Mouse (Mus musculus) c-Kit-negative CD71-positive TER-119-positive erythroid progenitor cells, embryonic 14.5 days (primary cell): ENCODE results near the gene Mrpl2.

Source experiments
- DNase-seq: peaks from one replicate; pipeline ENCODE4 v3.0.0-alpha.2; 2013; ENCODE audit warnings: low read depth, low spot score

Mrpl2 gene

GRCm38 (mm10) chr17:46662730-46663129 lies 16.7 kb downstream of the Mrpl2 start:
- no peak for DNase-seq

DNA sequence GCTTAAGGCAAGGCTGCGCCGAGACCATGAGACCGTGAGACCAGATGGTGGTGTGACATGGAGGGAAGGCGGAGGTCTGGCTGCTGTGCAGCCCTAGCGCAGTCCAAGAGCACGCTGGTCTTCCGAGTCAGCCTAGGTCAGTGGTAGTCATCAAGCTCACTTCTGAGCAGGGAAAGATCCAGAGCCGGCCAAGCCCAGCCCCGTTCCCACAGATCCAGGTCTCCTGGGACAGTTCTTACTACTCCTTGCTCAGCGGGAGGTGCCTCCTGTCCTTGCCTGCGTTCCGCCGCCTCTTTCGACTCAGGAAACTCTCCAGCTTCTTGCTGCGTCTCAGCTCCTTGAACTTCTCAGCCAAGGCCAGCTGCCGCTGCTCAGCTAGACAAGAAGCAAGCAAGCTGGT lies 21.7 kb downstream of the Mrpl2 start:
- DNase-seq: no peak

- no peak for DNase-seq
Measured at GRCm38 (mm10) chr17:46669911-46670310, 23.9 kb downstream of the Mrpl2 start.

- peak; percentile 80 for DNase-seq
Measured at GRCm38 (mm10) chr17:46673850-46674529, 28.0 kb downstream of the Mrpl2 start, which contains the start of gene Rrp36. TSS of gene Rrp36 (minus strand) at chr17:46674352.

- DNase-seq: no peak
Measured at GRCm38 (mm10) chr17:46674530-46675283, 28.7 kb downstream of the Mrpl2 start.

DNA sequence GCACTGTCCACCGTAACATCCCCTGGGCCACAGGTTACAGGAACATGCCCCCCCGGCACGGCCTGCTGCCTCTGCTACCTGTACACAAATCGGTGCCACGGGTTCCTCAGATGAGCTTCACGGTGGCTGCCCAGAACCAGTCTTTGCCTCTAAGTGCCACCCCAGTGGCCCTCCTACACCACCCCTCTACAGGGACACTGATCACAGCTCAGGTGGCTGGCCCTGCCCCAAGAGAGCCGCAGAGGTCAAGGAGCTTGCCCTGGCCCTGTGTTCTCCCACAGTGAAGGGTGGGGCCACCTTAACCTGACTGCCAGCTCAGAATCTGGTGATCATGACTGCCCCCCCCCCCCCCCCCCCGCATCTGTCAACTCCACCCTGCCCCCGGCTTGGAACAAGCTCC lies 32.4 kb downstream of the Mrpl2 start, which contains the start of gene Mea1:
Gene Mea1 (plus strand): TSS at position 378 of the 400 bp plus-strand sequence.
- DNase-seq: no peak

DNA sequence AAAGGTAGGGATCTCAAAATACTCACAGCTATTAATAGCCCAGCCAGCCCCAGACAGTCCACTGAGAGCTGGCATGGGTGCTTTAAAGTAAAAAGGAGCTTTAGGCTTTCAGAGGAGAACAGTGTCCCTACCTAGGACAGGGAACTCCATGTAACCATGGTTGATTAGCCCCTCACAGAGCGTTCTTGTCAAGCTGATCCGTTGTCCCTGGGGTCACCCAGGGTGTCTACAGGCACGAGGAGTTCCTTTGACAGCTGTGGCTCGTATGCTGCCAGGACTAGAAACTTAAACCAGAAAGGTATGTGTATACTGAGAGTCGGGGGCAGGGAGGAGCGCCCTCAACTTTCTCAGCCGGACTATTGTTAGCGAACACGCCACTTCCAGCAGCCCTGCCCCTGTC lies 32.9 kb downstream of the Mrpl2 start:
- no peak for DNase-seq

DNA sequence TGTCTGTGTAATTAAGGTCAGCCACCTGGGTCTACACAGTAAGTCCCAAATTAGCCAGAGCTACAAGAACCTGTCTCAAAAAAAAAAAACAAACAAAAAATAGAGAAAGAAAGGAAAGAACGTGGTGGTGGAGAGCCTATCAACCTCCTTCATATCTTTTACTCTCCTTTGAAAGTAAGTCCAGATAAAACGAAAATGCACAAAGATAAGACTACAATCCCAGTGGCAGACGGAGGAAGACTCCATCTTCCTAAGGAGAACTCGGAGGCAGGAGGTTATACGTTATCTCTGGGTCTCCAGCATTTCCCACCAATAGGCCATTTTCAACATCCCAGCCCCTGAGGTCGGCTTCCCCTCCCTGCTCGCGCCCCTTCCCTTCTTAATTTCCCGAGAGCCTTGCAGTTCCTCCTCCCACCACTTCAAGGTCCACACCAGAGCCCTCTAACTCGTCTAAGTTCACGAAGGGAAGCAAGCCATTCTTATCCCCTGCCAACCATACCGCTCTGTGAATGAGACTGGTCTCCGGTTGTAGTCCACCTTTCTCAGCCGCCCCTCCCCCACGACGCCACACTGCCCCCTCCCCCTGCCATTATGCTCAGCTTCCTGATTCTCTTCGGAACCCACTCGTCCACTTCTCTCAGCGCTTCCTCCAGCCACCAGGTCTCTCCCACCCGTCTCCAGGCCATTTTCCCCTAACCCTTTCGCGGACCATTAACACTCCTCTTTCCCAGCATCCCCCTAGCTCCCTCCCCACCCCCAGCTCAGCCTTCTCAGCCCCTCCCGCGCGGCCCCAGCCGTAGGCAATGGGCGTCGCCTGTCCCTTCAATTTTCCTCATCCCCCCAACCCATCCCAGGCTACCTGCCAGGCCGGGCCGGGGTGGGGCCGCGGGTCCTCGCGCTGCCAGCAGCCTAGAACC lies 34.1 kb downstream of the Mrpl2 start:
- DNase-seq: no peak

- peak; percentile 95 for DNase-seq
Measured at GRCm38 (mm10) chr17:46680760-46681373, 34.8 kb downstream of the Mrpl2 start, which contains the start of gene Klhdc3. TSS of gene Klhdc3 (minus strand) at chr17:46680914.

DNA sequence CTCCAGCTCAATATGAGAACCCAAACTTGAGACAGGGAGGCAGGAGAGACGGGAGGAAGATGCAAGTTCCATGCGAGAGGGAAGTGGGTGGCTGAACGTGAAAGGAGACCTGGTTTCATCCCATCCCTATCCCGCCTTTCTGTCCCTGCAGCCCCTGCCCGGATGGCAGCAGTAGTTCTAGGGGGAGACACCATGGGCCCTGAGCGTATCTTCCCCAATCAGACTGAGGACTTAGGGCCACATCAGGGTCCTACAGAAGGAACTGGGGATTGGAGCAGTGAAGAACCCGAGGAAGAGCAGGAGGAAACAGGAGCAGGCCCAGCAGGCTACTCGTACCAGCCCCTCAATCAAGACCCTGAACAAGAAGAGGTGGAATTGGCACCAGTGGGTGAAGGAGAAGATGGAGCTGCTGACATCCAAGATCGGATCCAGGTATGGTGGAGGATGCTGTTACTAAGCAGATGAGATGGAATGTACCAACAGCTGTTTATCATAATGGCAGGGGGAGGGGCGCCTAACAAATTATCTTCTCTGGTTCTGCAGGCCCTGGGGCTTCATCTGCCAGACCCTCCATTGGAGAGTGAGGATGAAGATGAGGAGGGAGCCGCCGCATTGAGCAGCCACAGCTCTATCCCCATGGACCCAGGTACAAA lies 35.6 kb downstream of the Mrpl2 start:
- no peak for DNase-seq

GRCm38 (mm10) chr17:46682654-46683389 lies 36.8 kb downstream of the Mrpl2 start:
- no peak for DNase-seq

- no peak for DNase-seq
Measured at GRCm38 (mm10) chr17:46685913-46686312, 39.9 kb downstream of the Mrpl2 start.

DNA sequence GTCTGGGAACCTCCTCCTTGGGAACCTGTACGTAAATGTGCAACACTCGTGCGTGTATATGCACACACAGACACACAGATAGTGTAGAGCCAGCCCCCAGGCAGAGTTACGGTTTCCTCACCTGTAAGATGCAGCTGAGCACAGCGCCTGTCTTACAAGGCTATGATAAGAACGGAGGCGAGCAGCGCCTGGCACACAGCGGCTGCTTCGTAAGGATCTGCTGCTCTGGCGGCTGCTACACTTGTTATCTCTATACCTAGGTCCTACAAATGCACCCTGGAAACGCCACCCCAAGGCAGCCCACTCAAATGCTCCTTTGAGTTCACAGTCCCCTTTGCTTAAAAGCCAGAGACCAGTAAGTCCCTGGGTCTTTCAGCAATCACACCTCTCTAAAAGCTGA lies 44.6 kb downstream of the Mrpl2 start:
- DNase-seq: no peak

DNA sequence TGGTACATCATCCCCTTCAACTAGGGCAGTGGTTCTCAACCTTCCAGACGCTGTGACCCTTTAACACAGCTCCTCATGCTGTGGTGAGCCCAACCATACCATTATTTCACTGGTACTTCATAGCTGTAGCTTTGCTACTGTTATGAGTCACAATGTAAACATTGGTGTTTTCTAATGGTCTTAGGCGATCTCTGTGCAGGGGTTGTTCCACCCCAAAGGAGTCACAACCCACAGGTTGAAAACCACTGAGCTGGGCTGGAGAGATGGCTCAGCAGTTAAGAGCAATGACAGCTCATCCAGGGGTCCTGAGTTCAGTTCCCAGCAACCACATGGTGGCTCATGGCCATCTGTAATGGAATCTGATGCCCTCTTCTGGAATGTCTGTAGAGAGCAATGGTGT lies 45.4 kb downstream of the Mrpl2 start:
- DNase-seq: no peak

- DNase-seq: no peak
Measured at GRCm38 (mm10) chr17:46694517-46695063, 48.6 kb downstream of the Mrpl2 start.

- DNase-seq: no peak
Measured at GRCm38 (mm10) chr17:46698515-46698914, 52.5 kb downstream of the Mrpl2 start.

GRCm38 (mm10) chr17:46699245-46699644 lies 53.2 kb downstream of the Mrpl2 start:
- no peak for DNase-seq
